Mouse (Mus musculus): ENCODE data around the gene Vmn2r18. TPM values are rescaled to one million over a fixed set of nuclear protein-coding genes. Genes with fewer than 3 reads are reported as not detected.

The Vmn2r18 gene
- not detected in 2 replicates for polyA plus RNA-seq (2015; fragmentation: Nextera tagmentation; extraction: Ambion mirVana)

GRCm38 (mm10) chr5:151605921-151606320 lies at the start of gene Vmn2r18:
Vmn2r18 (minus strand) TSS chr5:151606021.

DNA sequence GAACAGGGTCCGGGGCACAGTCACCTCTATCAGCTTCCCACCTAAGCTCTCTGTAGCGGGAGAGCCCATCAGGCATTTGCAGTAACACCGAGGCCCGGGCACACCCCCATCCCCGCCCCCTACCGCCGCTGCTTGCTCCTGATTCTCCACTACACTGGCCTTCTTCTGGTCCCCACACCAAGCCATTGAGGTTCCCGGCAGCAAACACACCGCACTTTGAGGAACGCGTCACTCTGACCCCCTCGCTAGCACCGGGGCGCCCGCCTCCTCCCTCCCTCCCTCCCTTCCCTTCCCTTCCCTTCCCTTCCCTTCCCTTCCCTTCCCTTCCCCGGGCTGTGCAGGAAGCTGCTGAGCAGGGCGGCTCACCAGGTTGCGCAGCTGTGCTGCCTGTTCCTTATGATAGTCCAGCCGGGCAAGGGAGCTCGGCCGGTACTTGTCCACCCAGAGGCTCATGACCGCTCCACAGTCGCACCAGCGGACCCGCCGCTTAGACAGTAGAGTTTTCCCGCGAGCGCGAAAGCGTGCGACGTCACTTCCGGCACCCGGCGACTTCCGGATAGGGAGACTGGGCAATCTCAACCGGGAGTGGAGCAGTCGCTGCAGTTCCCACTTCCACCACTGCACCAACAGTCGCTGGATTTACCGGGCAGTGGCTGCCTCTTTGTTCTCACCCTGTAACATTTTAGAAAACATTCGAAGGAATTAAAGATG lies 45.0 kb upstream of the Vmn2r18 start, which contains the start of gene Rfc3:
Gene Rfc3, minus strand, starts transcription at position 543 of the 711 bp plus-strand sequence.

Other genes starting within 250 kb of the Vmn2r18 start
- 0.67 TPM in 1 of 2 replicates, not detected in the other for gene Gm42906, start 177.9 kb downstream of the Vmn2r18 start, polyA plus RNA-seq (2015; fragmentation: Nextera tagmentation; extraction: Ambion mirVana)
- 36.3 and 39.2 TPM in 2 replicates for gene Rfc3, start 45.2 kb upstream of the Vmn2r18 start, polyA plus RNA-seq (2015; fragmentation: Nextera tagmentation; extraction: Ambion mirVana)